Mouse (Mus musculus) CD4-positive, CD25-positive, alpha-beta regulatory T cell, adult 4 months (primary cell): Measurements from ENCODE around the gene Cysrt1. TPM values are rescaled to one million over a fixed set of nuclear protein-coding genes. Genes with fewer than 3 reads are reported as not detected.

Experiments used
- ATAC-seq: one replicate; pipeline ENCODE4 v1.8.0; 2017
- polyA plus RNA-seq, 2 experiments: library from polyadenylated mRNA; unstranded; fragments of 100-300 nt; shearing (Covaris generic); gene quantifications; one replicate each; pipeline ENCODE4 v1.2.1; 2017

Gene Cysrt1
- polyA plus RNA-seq, 2 experiments from 2014 or later: not detected

GRCm38 (mm10) chr2:25207593-25207992, 34.7 kb downstream of the Cysrt1 start:
- ATAC-seq: no peak

DNA sequence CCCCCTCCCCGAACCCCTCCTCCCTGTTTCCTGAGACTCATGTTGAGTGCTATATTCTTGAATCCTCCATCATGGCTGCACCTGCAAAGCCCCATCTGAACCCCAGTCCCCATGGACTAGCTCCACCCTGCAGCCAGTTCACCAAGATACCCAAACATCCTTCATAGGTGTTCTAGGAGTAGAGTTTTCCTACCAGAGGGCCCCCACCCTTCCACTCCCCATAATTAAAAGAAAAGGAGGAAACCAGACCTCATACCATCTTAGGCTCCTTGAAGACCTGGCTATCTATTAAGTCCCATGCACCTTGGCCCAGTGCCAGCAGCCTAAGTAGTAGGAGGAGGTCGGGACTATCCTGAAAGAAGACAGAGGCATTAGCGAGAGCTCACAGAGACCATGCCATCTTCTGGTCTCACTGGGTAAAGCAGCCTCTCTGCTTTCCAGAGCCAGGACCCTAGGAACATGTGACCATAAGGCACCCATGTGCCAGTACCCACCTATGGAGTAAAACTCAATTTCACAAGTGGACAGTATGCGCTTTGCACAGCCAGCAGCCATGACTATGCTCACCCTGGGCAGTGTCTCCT, 38.5 kb downstream of the Cysrt1 start:
- ATAC-seq: no peak

DNA sequence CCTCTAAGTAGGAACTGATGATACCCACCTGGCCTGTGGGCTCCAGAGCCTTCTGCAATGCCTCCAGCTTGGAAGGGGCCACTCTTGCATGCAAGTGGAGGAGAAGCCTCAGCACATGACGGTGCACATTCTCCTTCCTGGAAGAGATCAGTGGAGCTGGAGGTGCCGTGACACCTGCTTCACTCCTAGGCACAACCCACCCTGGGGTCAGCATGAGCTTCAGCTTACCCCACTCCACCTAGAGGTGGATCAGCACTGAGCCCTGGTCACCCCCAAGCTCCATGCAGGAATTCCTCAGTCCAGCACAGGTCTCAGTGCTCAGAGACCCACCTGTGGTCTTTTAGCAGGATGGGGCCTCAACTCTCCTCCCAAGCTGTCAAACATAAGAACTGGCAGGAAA, 41.6 kb downstream of the Cysrt1 start:
- no peak for ATAC-seq

DNA sequence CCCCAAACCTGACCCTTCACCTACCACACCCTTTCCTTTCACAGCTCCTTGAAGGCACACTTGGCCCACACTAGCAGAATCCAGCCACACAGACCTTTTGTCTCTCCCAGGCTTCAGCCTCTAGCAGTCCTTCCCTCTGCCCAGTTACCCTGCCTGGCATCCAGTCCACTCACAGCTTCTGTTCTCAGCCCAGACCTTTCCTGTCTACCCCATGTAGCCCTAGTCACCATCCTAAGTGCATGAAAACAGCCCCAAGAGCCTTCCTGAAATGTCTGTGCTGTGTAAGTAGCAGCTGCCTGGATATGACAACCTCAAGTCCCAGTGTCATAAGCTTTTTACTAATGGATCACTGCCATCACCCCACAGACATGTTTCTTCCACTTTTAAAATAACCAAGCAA, 44.3 kb downstream of the Cysrt1 start:
- no peak for ATAC-seq

GRCm38 (mm10) chr2:25197191-25197590, 45.1 kb downstream of the Cysrt1 start:
- ATAC-seq: no peak

- peak; percentile 59 for ATAC-seq
Observed at GRCm38 (mm10) chr2:25196172-25196954, 45.9 kb downstream of the Cysrt1 start, which contains the start of gene Tor4a. Tor4a (minus strand) TSS chr2:25196886.

GRCm38 (mm10) chr2:25195211-25196156, 46.8 kb downstream of the Cysrt1 start:
- peak; percentile 50 for ATAC-seq

- no peak for ATAC-seq
Observed at GRCm38 (mm10) chr2:25194486-25195171, 47.6 kb downstream of the Cysrt1 start.

DNA sequence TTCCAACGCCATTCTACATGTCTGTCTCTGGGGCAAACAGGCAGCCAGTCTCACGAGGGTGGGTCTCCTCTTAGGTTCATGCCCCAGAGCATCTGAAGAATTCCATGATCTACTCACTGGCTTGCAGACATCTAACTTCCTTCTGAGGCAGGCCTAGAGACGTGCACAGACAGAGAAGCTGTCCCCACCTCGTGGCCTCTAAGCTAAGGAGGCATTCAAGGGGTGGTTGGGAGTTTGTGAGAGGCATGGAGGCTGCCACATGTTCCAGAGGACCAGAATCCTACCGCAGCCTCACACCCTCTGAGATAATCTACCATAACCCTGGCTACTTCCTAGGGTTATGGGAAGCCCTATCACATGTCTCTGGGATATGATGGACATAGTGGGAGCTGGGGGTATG, 48.2 kb downstream of the Cysrt1 start:
- ATAC-seq: no peak

DNA sequence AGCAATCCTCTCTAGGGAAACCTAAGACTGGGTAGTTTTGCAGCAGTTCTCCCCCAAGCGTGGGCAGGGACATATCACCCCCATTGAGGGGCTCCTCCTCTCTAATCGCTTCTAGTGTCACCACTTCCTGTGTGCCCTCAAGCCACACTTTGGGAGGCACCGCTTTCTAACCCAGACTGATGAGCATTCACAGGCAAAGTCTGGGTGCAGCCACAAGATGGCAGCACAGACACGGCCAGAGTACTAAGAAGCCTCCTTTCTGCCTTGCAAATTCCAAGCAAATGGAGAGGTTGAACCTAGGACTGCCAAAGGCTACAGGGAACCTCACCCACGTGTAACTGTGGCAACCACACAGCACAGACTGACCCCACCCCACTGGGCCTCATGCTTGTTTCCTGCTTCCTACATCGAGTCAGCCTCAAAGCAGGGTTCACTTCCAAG, 48.9 kb downstream of the Cysrt1 start:
- peak; percentile 74 for ATAC-seq

Other genes starting within 250 kb of the Cysrt1 start
- gene Nsmf, start 188.1 kb downstream of the Cysrt1 start, polyA plus RNA-seq: 10 to 100 TPM in 1 of 2 experiments, 1 to 10 TPM in 1; 8.6 to 13.7 TPM
- under 1 TPM in 1 of 2 experiments, not detected in 1; 0.52 TPM for gene Entpd8, start 162.1 kb downstream of the Cysrt1 start, polyA plus RNA-seq
- gene Noxa1, start 147.3 kb downstream of the Cysrt1 start, polyA plus RNA-seq: 1 to 10 TPM; 5.5 to 7.0 TPM
- under 1 TPM in 1 of 2 experiments, not detected in 1; 0.28 TPM for gene Nrarp, start 61.7 kb downstream of the Cysrt1 start, polyA plus RNA-seq
- 10 to 100 TPM; 60.5 to 94.3 TPM for gene Tor4a, start 45.6 kb downstream of the Cysrt1 start, polyA plus RNA-seq
- 10 to 100 TPM; 48.2 to 55.8 TPM for gene Nelfb, start 31.0 kb downstream of the Cysrt1 start, polyA plus RNA-seq
- gene Stpg3, start 27.8 kb downstream of the Cysrt1 start, polyA plus RNA-seq: not detected
- gene Fam166a, start 23.7 kb downstream of the Cysrt1 start, polyA plus RNA-seq: not detected
- gene Tubb4b, start 17.8 kb downstream of the Cysrt1 start, polyA plus RNA-seq: 100 to 1,000 TPM in 1 of 2 experiments, 10 to 100 TPM in 1; 94.5 to 120 TPM
- not detected for gene Slc34a3, start 8.1 kb downstream of the Cysrt1 start, polyA plus RNA-seq
- gene Rnf224, start 5.7 kb downstream of the Cysrt1 start, polyA plus RNA-seq: not detected
- under 1 TPM; 0.38 to 0.57 TPM for gene Rnf208, start 197 bp downstream of the Cysrt1 start, polyA plus RNA-seq
- gene AL732309.1, start 4.4 kb upstream of the Cysrt1 start, polyA plus RNA-seq: 1 to 10 TPM; 5.9 to 7.1 TPM
- gene Tmem203, start 13.0 kb upstream of the Cysrt1 start, polyA plus RNA-seq: 10 to 100 TPM in 1 of 2 experiments, 1 to 10 TPM in 1; 9.5 to 10.4 TPM
- 1 to 10 TPM; 1.8 to 3.8 TPM for gene Tprn, start 20.2 kb upstream of the Cysrt1 start, polyA plus RNA-seq
- 100 to 1,000 TPM; 124 to 131 TPM for gene Ssna1, start 30.0 kb upstream of the Cysrt1 start, polyA plus RNA-seq
- 10 to 100 TPM; 34.8 to 54.1 TPM for gene Anapc2, start 30.0 kb upstream of the Cysrt1 start, polyA plus RNA-seq
- not detected for gene Tmem210, start 45.7 kb upstream of the Cysrt1 start, polyA plus RNA-seq
- not detected for gene Lrrc26, start 47.5 kb upstream of the Cysrt1 start, polyA plus RNA-seq
- gene Grin1, start 76.7 kb upstream of the Cysrt1 start, polyA plus RNA-seq: not detected
- 10 to 100 TPM; 21.7 to 32.4 TPM for gene Man1b1, start 89.9 kb upstream of the Cysrt1 start, polyA plus RNA-seq
- 10 to 100 TPM; 15.5 to 24.6 TPM for gene Dpp7, start 113.9 kb upstream of the Cysrt1 start, polyA plus RNA-seq
- 10 to 100 TPM; 18.0 to 18.8 TPM for gene Uap1l1, start 123.2 kb upstream of the Cysrt1 start, polyA plus RNA-seq
- gene Sapcd2, start 129.9 kb upstream of the Cysrt1 start, polyA plus RNA-seq: 1 to 10 TPM in 1 of 2 experiments, under 1 TPM in 1; 0.58 to 1.2 TPM
- not detected for gene Entpd2, start 153.4 kb upstream of the Cysrt1 start, polyA plus RNA-seq
- gene Npdc1, start 156.9 kb upstream of the Cysrt1 start, polyA plus RNA-seq: 1 to 10 TPM; 1.4 to 2.3 TPM
- gene Fut7, start 180.8 kb upstream of the Cysrt1 start, polyA plus RNA-seq: 10 to 100 TPM in 1 of 2 experiments, 1 to 10 TPM in 1; 4.0 to 11.7 TPM
- 10 to 100 TPM; 31.9 to 45.3 TPM for gene Abca2, start 186.3 kb upstream of the Cysrt1 start, polyA plus RNA-seq
- gene Clic3, start 214.4 kb upstream of the Cysrt1 start, polyA plus RNA-seq: 1 to 10 TPM; 1.2 to 2.2 TPM
- 100 to 1,000 TPM in 1 of 2 experiments, 10 to 100 TPM in 1; 74.7 to 102 TPM for gene Paxx, start 218.6 kb upstream of the Cysrt1 start, polyA plus RNA-seq
- not detected for gene Ptgds, start 227.6 kb upstream of the Cysrt1 start, polyA plus RNA-seq